Mouse (Mus musculus) granulocyte monocyte progenitor cell, adult 5-6 weeks (primary cell): ENCODE results near the gene Tldc1. TPM values are rescaled to one million over a fixed set of nuclear protein-coding genes. Genes with fewer than 3 reads are reported as not detected.
A peak's percentile ranks its signal among the peaks of the same experiment; 100 is the strongest.

ENCODE experiments used
- ATAC-seq: replicated peaks from 2 replicates; pipeline ENCODE4 v1.8.0; 2016; ENCODE audit warnings: mild to moderate bottlenecking, moderate TSS enrichment, inconsistent platforms; ENCODE audit not compliant: poor library complexity, severe bottlenecking
- total RNA-seq, 2 experiments: library from RNA; stranded (forward) in 1 of 2; stranded (reverse) in 1 of 2; fragments of 200-712, 200-1000 nt in 1 of 2; fragments of >200 nt in 1 of 2; fragmentation: Nextera tagmentation in 1 of 2; gene quantifications; 2 replicates each; pipeline ENCODE4 v1.2.3; 2014 to 2017

The Tldc1 gene
- total RNA-seq, 2 experiments from 2014 or later, result 3.9 to 11.2 TPM

DNA sequence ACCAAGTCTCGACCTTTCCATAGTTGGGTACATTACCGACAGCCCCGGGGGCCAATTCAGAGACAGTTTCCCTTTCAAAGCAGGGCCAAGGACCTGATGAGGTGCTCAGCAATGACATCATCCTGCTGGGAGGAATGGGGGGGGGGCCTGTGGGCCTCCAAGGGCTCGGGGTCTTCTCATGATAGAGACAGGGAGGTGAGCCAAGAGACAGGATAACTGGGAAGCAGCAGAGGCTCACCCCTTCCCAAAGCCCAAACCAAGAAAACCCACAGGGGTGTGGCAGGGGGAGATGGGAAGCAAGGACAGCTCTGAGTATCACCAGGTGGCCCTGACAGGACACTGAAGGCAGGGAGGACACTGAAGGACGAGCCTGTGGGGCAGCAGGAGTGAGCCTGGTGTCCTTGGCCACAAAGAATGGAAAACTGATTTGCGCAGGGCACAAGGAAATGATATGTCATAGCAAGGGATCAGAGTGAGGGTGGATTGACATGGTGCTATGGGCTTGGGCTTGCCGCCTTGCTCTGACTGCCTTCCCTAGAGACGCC is 49.8 kb downstream of the Tldc1 start:
- ATAC-seq, result no peak

DNA sequence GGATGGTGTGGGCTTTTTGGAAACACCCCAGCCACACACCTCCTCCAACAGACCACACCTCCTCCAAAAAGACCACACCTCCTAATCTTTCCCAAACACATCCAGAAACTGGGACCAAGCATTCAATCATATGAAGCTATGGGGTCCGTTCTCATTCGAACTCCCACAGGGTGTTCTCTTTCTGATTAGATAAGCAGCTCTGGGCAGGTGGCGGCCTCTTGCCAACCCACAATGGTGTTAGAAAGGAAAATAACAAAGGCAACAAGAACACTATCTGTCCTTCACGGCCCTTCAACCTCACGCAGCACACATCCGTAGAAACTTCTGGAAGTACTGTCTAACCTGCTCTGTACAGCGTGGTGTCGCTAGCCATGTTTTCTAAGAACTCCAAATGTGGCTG is 51.1 kb downstream of the Tldc1 start:
- ATAC-seq, result no peak

DNA sequence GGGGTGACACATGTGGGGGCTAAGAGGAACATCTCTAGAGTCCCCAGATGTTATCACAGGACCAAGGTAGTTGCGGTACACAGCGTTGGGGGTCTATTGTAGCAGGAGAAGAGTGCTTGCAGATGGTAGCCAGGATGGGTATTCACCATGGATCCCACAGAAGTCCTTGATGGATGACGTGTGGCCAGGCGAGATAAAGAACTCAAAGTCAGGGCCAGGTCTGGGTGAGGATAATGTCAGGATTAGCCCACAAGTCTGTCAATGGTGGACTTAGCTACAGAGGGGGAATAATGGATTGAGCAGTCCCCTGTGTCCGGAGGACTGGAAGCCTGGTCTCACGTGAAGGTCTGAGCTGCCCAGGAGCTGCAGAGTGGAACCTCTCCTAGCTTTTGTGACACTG is 53.6 kb downstream of the Tldc1 start:
- no peak for ATAC-seq

DNA sequence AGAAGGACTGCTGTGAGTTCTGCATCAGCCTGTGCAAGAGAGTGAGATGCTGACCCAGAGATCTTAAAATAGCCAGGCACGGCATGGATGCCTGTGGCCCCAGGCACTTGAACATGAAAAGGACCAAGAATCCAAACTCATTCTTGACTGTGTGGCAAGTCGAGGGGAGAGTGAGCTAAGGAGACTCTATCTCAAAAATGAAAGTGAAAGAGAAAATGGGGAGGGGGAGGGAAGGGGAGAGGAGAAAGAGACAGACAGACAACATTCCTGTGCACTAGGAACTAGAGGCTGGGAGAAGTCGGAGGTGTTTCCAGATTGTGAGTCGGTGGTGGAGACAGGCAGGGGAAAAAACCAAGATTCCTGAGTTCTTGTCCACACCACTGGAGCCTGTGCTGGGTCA is 54.5 kb downstream of the Tldc1 start:
- ATAC-seq, result no peak

DNA sequence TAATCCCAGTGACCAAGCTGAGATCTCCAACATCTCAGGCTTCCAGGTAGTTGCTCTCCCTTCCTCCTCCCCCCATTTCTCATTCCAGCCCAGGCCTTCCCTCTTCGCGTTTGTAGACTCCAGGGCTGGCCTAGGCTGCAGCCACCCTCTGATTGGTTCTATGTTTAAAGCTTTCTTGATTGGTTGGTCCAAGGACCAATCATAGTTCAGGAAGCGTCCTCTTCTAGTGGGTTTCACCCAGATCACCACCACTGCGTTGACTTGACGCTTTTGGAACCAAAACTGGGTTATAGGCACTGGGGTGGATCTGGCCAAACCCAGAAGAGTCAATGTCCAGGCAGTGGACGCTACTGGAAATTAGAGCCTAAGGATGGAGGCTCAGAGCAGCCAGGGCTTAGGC is 55.9 kb downstream of the Tldc1 start:
- ATAC-seq, result no peak

DNA sequence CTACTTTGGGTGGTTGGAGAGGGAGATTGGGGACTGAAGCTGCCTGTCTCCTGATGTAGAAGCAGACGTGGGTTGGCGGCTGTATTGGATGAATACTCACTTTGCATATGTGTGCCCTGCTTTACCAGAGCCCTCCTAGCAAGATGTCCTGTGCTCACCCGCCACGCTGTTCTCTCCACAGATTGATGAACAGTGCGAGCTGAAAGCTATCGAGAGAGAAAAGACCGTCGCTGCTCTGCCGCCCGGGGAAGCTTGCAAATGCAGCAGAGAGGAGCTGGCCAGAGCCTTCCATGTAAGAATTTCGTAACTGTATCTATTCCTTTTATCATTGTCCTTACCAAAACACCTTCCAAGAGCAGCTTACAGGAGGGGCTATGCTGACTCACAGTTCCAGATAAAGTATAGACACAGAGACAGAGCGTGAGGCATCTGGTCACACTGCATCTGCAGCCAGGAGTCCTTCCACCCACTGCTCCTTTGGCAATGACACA is 59.2 kb downstream of the Tldc1 start:
- ATAC-seq, result no peak

DNA sequence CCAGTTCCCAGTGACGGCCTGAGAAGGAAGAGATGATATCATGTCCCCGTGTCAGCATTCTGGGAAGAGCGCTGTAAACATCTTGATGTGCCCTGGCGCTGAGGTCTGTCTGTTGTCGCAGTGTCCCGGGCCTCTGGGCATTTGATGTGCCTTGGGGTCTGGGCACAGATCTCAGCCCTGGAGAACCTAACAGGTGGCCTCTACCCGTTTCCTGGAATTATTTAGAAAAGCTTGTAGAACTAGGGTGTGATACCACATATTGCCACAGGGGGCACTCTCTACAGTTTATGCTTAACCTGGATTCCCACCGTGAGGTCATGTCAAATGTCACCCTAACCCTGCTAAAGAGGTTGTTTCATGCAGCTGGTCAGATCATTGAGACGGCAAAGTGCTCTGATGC is 60.5 kb downstream of the Tldc1 start:
- peak; percentile 78 for ATAC-seq

DNA sequence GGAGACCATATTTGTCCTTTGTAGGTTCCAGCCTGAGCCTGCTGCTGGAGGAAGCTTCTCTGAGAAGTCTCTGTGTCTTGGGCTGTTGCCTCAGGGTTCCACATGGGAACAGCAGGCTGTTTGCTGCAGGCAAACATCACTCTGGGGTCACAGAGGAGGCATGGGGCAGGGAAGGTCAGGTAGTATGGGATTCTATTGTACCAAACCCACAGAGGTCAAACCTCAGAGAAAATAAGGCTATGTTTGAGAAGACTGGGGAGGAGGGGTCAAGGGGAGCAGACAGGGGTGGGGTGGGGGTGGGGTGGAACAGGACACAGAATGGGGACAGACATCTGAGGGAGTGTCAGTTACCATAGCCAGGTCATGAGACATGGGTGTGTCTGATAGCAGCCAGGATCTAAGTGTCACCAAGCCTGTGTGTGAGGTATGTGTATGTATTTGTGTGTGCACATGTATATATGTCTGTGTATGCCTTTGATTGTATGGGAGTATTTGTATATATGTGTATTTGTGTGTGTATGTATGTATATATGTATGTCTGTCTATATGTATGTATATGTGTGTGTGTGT is 61.4 kb downstream of the Tldc1 start:
- no peak for ATAC-seq

DNA sequence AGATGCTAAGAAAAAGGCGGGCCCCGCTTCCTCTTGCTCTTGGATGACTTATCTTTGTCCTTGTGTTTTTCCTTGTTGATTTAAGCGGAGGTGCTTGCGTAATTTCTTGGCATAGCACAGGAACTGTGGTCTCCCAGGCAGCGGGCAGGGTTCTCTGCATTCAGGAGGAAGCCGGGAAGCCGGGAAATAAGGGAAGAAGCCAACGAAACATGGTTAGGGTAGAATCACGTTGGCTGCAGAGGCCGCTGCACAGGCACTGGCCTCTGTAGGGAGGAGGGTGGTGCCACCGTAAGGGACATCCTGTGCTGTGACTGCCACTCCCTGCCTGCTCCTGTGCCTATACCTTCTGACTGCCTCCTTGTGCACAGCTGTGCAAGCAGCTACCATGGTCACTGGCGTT is 63.0 kb downstream of the Tldc1 start:
- ATAC-seq, result no peak

DNA sequence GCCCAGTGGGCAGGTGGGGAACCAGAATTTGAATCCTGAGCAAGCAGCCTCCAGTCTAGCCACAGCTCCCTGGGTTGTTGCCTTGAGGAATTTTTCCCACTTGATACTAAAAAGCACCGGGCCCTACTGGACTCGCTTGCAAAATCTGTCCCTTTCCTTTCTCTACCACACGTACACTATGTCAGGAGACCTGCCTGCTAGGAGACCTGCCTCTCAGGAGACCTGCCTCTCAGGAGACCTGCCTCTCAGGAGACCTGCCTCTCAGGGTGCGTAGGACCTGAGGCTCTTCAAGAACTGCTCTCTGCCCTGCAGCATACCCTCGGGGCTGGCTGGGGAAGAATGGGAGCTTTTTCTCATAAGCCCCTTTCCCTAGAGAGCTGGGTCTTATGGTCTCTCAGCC is 64.8 kb downstream of the Tldc1 start:
- no peak for ATAC-seq

DNA sequence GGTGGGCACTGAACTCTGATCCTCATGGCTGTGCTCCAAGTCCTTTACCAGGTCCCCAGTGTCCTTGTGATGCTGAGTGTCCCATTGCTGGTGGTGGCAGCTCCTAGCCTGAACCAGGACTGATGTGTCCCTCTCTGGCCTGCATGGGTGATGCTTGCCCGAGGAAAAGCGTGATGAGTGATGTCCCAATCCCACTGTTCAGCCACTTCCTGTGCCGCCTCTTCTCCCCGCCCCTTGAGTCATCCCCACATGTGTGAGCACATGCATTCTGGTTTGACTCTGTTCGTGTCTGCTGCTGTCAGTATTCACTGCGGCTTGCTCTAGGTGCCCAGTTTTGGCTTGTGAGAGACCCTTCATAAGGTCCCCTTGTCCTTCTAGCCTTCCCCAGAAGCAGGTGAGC is 66.0 kb downstream of the Tldc1 start:
- peak; percentile 78 for ATAC-seq

Other genes with a start within 250 kb of the Tldc1 start
- 56.5 and 57.3 TPM in 2 replicates for gene Mbtps1, start 219.7 kb downstream of the Tldc1 start, total RNA-seq (2014; fragmentation: Nextera tagmentation)
- 44.0 and 46.6 TPM in 2 replicates for gene Mbtps1, start 219.7 kb downstream of the Tldc1 start, total RNA-seq (2017)
- 23.8 and 29.1 TPM in 2 replicates for gene Hsdl1, start 203.2 kb downstream of the Tldc1 start, total RNA-seq (2014; fragmentation: Nextera tagmentation)
- 34.7 and 50.2 TPM in 2 replicates for gene Hsdl1, start 203.2 kb downstream of the Tldc1 start, total RNA-seq (2017)
- not detected in 2 replicates for gene Dnaaf1, start 203.2 kb downstream of the Tldc1 start, total RNA-seq (2014; fragmentation: Nextera tagmentation)
- gene Dnaaf1, start 203.2 kb downstream of the Tldc1 start, total RNA-seq (2017), result 0.13 TPM in 1 of 2 replicates, not detected in the other
- gene Taf1c, start 173.2 kb downstream of the Tldc1 start, total RNA-seq (2014; fragmentation: Nextera tagmentation), result 3.0 and 13.8 TPM in 2 replicates
- 6.8 and 11.0 TPM in 2 replicates for gene Taf1c, start 173.2 kb downstream of the Tldc1 start, total RNA-seq (2017)
- gene Adad2, start 165.7 kb downstream of the Tldc1 start, total RNA-seq (2014; fragmentation: Nextera tagmentation), result not detected in 2 replicates
- not detected in 2 replicates for gene Adad2, start 165.7 kb downstream of the Tldc1 start, total RNA-seq (2017)
- not detected in 2 replicates for gene Kcng4, start 142.7 kb downstream of the Tldc1 start, total RNA-seq (2014; fragmentation: Nextera tagmentation)
- gene Kcng4, start 142.7 kb downstream of the Tldc1 start, total RNA-seq (2017), result not detected in 2 replicates
- gene Wfdc1, start 112.1 kb downstream of the Tldc1 start, total RNA-seq (2014; fragmentation: Nextera tagmentation), result not detected in 2 replicates
- gene Wfdc1, start 112.1 kb downstream of the Tldc1 start, total RNA-seq (2017), result not detected in 2 replicates
- gene Atp2c2, start 78.4 kb downstream of the Tldc1 start, total RNA-seq (2014; fragmentation: Nextera tagmentation), result not detected in 2 replicates
- not detected in 2 replicates for gene Atp2c2, start 78.4 kb downstream of the Tldc1 start, total RNA-seq (2017)
- 136 and 152 TPM in 2 replicates for gene Cotl1, start 62.1 kb upstream of the Tldc1 start, total RNA-seq (2014; fragmentation: Nextera tagmentation)
- gene Cotl1, start 62.1 kb upstream of the Tldc1 start, total RNA-seq (2017), result 127 and 150 TPM in 2 replicates
- gene Klhl36, start 83.8 kb upstream of the Tldc1 start, total RNA-seq (2014; fragmentation: Nextera tagmentation), result 2.5 and 5.3 TPM in 2 replicates
- 3.5 and 6.7 TPM in 2 replicates for gene Klhl36, start 83.8 kb upstream of the Tldc1 start, total RNA-seq (2017)
- 91.5 and 110 TPM in 2 replicates for gene Usp10, start 131.9 kb upstream of the Tldc1 start, total RNA-seq (2014; fragmentation: Nextera tagmentation)
- gene Usp10, start 131.9 kb upstream of the Tldc1 start, total RNA-seq (2017), result 56.4 and 69.3 TPM in 2 replicates
- 7.1 and 23.8 TPM in 2 replicates for gene Gm20388, start 132.4 kb upstream of the Tldc1 start, total RNA-seq (2014; fragmentation: Nextera tagmentation)
- gene Gm20388, start 132.4 kb upstream of the Tldc1 start, total RNA-seq (2017), result 18.5 and 25.8 TPM in 2 replicates
- gene Crispld2, start 214.0 kb upstream of the Tldc1 start, total RNA-seq (2014; fragmentation: Nextera tagmentation), result not detected in 2 replicates
- 0.73 and 1.7 TPM in 2 replicates for gene Crispld2, start 214.0 kb upstream of the Tldc1 start, total RNA-seq (2017)